Mouse (Mus musculus): ENCODE results near the gene Lrrc71. TPM values are rescaled to one million over a fixed set of nuclear protein-coding genes. Genes with fewer than 3 reads are reported as not detected.

Gene Lrrc71
- total RNA-seq, 2 experiments from 2014 or later: 0.46 to 1.4 TPM

- no peak for DNase-seq
Observed at GRCm38 (mm10) chr3:87725396-87726160, 22.8 kb downstream of the Lrrc71 start.

DNA sequence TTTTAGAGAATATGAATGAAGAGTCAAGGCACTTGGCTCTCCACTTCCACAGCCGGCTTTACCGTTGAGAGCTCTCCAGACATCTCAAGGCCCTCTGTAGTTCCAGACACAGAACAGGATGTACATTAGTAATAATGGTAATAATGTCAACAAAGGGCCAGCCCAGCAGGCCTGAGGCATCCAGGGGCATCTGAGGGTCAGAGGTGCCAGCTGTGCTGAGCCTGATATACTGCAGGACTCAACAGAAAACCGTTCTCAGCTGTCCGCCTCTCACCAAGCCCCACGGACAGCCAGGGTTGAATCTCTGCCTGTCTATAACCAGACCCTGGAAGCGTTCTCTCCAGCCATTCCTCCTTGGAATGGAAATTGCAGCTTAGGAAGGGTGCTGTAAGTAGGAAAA, 23.9 kb downstream of the Lrrc71 start:
- DNase-seq: no peak
- intact Hi-C loops (cut with DNase I): no loop called here

More at GRCm38 (mm10) chr3:87725396-87726160, 22.8 kb downstream of the Lrrc71 start:
- intact Hi-C loops (cut with DNase I): no loop called here

DNA sequence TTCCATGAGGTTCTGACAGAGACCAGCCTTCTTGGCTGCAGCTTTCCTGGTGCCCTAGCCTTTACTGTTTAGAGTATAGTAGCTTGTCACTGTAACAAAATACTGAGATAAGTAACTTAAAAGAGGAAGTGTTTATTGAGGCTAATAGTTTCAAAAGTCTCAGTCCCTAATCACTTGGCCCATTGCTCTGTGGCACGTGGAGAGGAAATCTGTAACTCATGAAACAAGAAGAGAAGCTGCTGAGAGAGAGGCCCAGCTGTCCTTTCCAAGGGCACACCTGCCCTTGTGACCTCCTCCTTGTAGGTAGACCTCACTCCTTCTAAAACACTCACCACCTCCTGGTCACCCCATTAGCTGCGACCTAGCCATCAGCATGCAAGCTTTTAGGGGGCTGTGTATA, 29.9 kb downstream of the Lrrc71 start:
- DNase-seq: no peak
- intact Hi-C loops (cut with DNase I): no loop called here

Other genes starting within 250 kb of the Lrrc71 start
- 10 to 100 TPM; 17.2 to 18.3 TPM for gene Etv3, start 223.2 kb downstream of the Lrrc71 start, total RNA-seq (2021)
- gene Arhgef11, start 131.1 kb downstream of the Lrrc71 start, total RNA-seq (2021): 10 to 100 TPM; 47.6 to 48.3 TPM
- under 1 TPM; 0.38 to 0.93 TPM for gene Ntrk1, start 46.5 kb upstream of the Lrrc71 start, total RNA-seq (2021)
- gene Insrr, start 48.3 kb upstream of the Lrrc71 start, total RNA-seq (2021): 1 to 10 TPM in 1 of 2 experiments, under 1 TPM in 1; 0.70 to 1.9 TPM
- gene Pear1, start 75.7 kb upstream of the Lrrc71 start, total RNA-seq (2021): 10 to 100 TPM in 1 of 2 experiments, 1 to 10 TPM in 1; 8.0 to 11.5 TPM
- not detected for gene Sh2d2a, start 98.1 kb upstream of the Lrrc71 start, total RNA-seq (2021)
- 10 to 100 TPM; 72.8 to 73.3 TPM for gene Prcc, start 137.0 kb upstream of the Lrrc71 start, total RNA-seq (2021)
- gene Hdgf, start 157.7 kb upstream of the Lrrc71 start, total RNA-seq (2021): 100 to 1,000 TPM; 131 to 136 TPM
- gene Mrpl24, start 170.9 kb upstream of the Lrrc71 start, total RNA-seq (2021): 10 to 100 TPM; 43.6 to 49.0 TPM
- 10 to 100 TPM; 23.4 to 24.9 TPM for gene Isg20l2, start 181.7 kb upstream of the Lrrc71 start, total RNA-seq (2021)
- gene Rrnad1, start 182.1 kb upstream of the Lrrc71 start, total RNA-seq (2021): 10 to 100 TPM; 17.1 to 17.8 TPM
- gene Crabp2, start 200.0 kb upstream of the Lrrc71 start, total RNA-seq (2021): 1 to 10 TPM; 6.9 to 8.2 TPM
- 10 to 100 TPM; 25.8 to 25.9 TPM for gene Nes, start 222.5 kb upstream of the Lrrc71 start, total RNA-seq (2021)